Mouse (Mus musculus): ENCODE data around the gene Mmgt2. TPM values are rescaled to one million over a fixed set of nuclear protein-coding genes. Genes with fewer than 3 reads are reported as not detected.

The Mmgt2 gene
- polyA plus RNA-seq, 1 experiment from 2014 or later, result 20.6 TPM

DNA sequence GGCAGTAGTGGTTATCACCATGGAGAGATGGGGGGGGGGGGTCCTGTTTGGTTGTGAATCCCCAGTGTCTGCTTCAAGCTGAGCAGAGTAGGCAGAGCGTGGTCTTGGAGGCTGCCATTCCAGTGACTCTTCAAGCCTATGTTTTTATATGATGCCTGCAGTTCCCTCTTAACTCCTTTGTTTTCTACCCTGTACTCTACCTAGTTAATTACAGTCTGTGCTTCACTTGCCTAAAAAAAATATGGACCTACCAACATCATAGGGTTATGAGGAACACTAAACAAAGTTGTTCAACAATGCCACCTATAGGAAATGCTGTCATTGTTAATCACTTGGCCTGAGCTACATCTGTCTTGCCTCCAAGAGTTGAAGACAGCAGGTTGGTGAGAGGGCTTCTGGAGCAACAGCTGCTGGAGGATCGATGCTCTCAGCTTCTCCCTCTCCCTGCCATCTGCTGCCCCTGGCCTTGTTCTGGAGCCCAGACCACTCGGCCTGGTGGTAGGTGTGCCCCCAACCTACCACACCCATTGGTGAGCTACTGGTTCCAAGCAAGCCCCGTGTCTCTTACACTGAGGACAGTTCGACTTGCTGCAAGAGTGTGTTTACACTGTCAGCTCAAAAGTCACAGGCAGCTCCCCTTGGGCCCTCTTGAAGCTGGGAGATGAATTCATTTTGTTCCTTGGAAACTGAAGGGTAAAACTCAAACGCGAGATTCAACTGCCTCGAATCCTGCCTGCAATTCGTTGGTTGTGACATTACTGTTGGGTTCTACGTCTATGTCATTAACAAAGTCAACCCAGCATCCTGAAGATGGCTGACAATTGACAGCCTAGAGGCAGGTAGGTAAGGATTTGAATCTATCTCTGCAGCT, 41.9 kb upstream of the Mmgt2 start:
- Histone ChIP-seq H3K4me3 (ENCODE audit: low read depth, low read length) (no peak overlapping the region), H3K4me2 (ENCODE audit: low read length) (no peak overlapping the region), H3K9me3 (replicated peaks; ENCODE audit: control insufficient read depth, low read length, poor library complexity, severe bottlenecking) (no peaks in the 10 kb centered on the region), H3K36me3 (ENCODE audit: control insufficient read depth, insufficient read depth, low read length) (peaks cover 18% of the 10 kb centered on the region), H3K4me1 (ENCODE audit: control insufficient read depth, insufficient read depth, low read length) (peaks cover 37% of the 10 kb centered on the region), H3K9ac (ENCODE audit: low read depth, low read length) (peak overlapping the region; percentile 36), H3K27ac (ENCODE audit: low read length) (0 out of 2 replicates have a peak overlapping the region, but pooled peaks have one; percentile 5), H3K27me3 (ENCODE audit: control insufficient read depth, insufficient read depth, low read depth, low read length) (no peaks in the 10 kb centered on the region)
- no peak for ATAC-seq
- 63% methylated on average over 10 of the region's 10 CpGs for WGBS

- H3K4me3 ChIP-seq (ENCODE audit: low read depth, low read length), result no peak overlapping the region
- 59% methylated on average over 10 of the region's 10 CpGs for WGBS
- H3K27ac ChIP-seq (ENCODE audit: low read length), result no peak overlapping the region
- no peaks in the 10 kb centered on the region for H3K9me3 ChIP-seq (replicated peaks; ENCODE audit: control insufficient read depth, low read length, poor library complexity, severe bottlenecking)
- no peak for ATAC-seq
- H3K36me3 ChIP-seq (ENCODE audit: control insufficient read depth, insufficient read depth, low read length), result peaks cover 18% of the 10 kb centered on the region
- H3K27me3 ChIP-seq (ENCODE audit: control insufficient read depth, insufficient read depth, low read depth, low read length), result no peaks in the 10 kb centered on the region
- no peak overlapping the region for H3K9ac ChIP-seq (ENCODE audit: low read depth, low read length)
- H3K4me1 ChIP-seq (ENCODE audit: control insufficient read depth, insufficient read depth, low read length), result peaks cover 37% of the 10 kb centered on the region
- no peak overlapping the region for H3K4me2 ChIP-seq (ENCODE audit: low read length)
Observed at GRCm38 (mm10) chr11:62607170-62607951, 41.1 kb upstream of the Mmgt2 start.

- no peaks in the 10 kb centered on the region for H3K9me3 ChIP-seq (replicated peaks; ENCODE audit: control insufficient read depth, low read length, poor library complexity, severe bottlenecking)
- ATAC-seq, result no peak
- H3K9ac ChIP-seq (ENCODE audit: low read depth, low read length), result no peak overlapping the region
- H3K4me3 ChIP-seq (ENCODE audit: low read depth, low read length), result no peak overlapping the region
- H3K36me3 ChIP-seq (ENCODE audit: control insufficient read depth, insufficient read depth, low read length), result peaks cover 18% of the 10 kb centered on the region
- H3K4me1 ChIP-seq (ENCODE audit: control insufficient read depth, insufficient read depth, low read length), result peaks cover 42% of the 10 kb centered on the region
- no peak overlapping the region for H3K27ac ChIP-seq (ENCODE audit: low read length)
- WGBS, result 100% methylated on average over 1 of the region's 1 CpGs
- no peaks in the 10 kb centered on the region for H3K27me3 ChIP-seq (ENCODE audit: control insufficient read depth, insufficient read depth, low read depth, low read length)
- no peak overlapping the region for H3K4me2 ChIP-seq (ENCODE audit: low read length)
Observed at GRCm38 (mm10) chr11:62607952-62608201, 40.6 kb upstream of the Mmgt2 start.

DNA sequence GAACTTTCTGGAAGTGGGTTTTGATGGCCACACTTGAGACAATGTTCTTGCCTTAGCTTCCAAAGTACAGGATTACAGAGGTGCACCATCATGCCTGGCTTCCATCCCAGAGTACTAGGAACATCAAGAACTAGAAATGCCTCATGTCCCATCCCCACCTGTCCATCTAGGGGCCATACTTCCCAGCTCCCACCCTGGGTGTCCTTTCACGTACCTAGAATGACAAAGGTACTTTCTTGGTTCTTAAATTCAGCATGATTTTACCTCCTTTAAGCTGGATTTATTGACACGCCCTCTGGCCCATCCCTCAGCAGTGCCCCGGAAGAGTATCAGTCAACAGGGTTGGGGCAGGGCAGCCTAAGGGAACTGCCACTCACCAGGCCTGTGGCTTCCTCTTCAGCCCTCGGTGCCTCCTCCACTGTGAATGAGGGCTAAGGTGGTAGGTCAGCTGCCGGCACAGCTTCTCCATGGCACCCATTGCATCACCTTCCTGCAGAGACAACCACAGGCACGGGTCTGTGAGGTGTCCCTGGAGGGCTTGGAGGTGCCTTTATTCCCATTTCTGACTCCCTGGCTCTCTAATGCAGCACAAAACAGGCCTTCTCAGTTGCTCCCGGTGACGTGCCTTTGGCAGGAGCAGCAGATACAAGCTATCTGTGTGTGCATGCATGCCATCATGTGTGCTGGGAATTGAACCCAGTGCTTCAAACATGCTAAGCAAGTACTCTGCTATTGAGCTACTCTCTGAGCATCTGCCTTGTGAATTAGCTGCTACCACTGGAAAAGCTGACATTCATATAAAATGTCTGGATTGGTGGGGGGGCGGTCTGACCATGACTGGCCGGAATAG, 39.4 kb upstream of the Mmgt2 start:
- H3K4me1 ChIP-seq (ENCODE audit: control insufficient read depth, insufficient read depth, low read length), result peaks cover 41% of the 10 kb centered on the region
- ATAC-seq, result no peak

GRCm38 (mm10) chr11:62610304-62610703, 38.2 kb upstream of the Mmgt2 start:
- WGBS, result 82% methylated on average over 6 of the region's 6 CpGs
- Histone ChIP-seq H3K9ac (ENCODE audit: low read depth, low read length) (no peak overlapping the region), H3K9me3 (replicated peaks; ENCODE audit: control insufficient read depth, low read length, poor library complexity, severe bottlenecking) (no peaks in the 10 kb centered on the region), H3K27me3 (ENCODE audit: control insufficient read depth, insufficient read depth, low read depth, low read length) (no peaks in the 10 kb centered on the region), H3K4me2 (ENCODE audit: low read length) (no peak overlapping the region), H3K4me1 (ENCODE audit: control insufficient read depth, insufficient read depth, low read length) (peaks cover 40% of the 10 kb centered on the region), H3K4me3 (ENCODE audit: low read depth, low read length) (no peak overlapping the region), H3K36me3 (ENCODE audit: control insufficient read depth, insufficient read depth, low read length) (peaks cover 10% of the 10 kb centered on the region), H3K27ac (ENCODE audit: low read length) (no peak overlapping the region)
- no peak for ATAC-seq

More for the DNA sequence above, 39.4 kb upstream of the Mmgt2 start:
- Histone ChIP-seq H3K4me3 (ENCODE audit: low read depth, low read length) (no peak overlapping the region), H3K4me2 (ENCODE audit: low read length) (no peak overlapping the region), H3K27ac (ENCODE audit: low read length) (no peak overlapping the region), H3K9ac (ENCODE audit: low read depth, low read length) (no peak overlapping the region), H3K36me3 (ENCODE audit: control insufficient read depth, insufficient read depth, low read length) (peaks cover 18% of the 10 kb centered on the region), H3K27me3 (ENCODE audit: control insufficient read depth, insufficient read depth, low read depth, low read length) (no peaks in the 10 kb centered on the region), H3K9me3 (replicated peaks; ENCODE audit: control insufficient read depth, low read length, poor library complexity, severe bottlenecking) (no peaks in the 10 kb centered on the region)
- 86% methylated on average over 10 of the region's 10 CpGs for WGBS

GRCm38 (mm10) chr11:62612604-62613003, 35.9 kb upstream of the Mmgt2 start:
- peak overlapping the region; percentile 52 for H3K4me2 ChIP-seq (ENCODE audit: low read length)
- no peak overlapping the region for H3K4me3 ChIP-seq (ENCODE audit: low read depth, low read length)
- H3K27ac ChIP-seq (ENCODE audit: low read length), result peak overlapping the region; percentile 90
- no peaks in the 10 kb centered on the region for H3K27me3 ChIP-seq (ENCODE audit: control insufficient read depth, insufficient read depth, low read depth, low read length)
- H3K36me3 ChIP-seq (ENCODE audit: control insufficient read depth, insufficient read depth, low read length), result 0 out of 2 replicates have a peak, but pooled peaks cover under 1% of the 10 kb centered on the region
- 47% methylated on average over 10 of the region's 10 CpGs for WGBS
- H3K9ac ChIP-seq (ENCODE audit: low read depth, low read length), result peak overlapping the region; percentile 47; the same call in 1 of the 2 replicates
- ATAC-seq, result 0 out of 2 replicates have a peak, but pooled peaks have one; percentile 1
- no peaks in the 10 kb centered on the region for H3K9me3 ChIP-seq (replicated peaks; ENCODE audit: control insufficient read depth, low read length, poor library complexity, severe bottlenecking)
- peaks cover 23% of the 10 kb centered on the region for H3K4me1 ChIP-seq (ENCODE audit: control insufficient read depth, insufficient read depth, low read length)

DNA sequence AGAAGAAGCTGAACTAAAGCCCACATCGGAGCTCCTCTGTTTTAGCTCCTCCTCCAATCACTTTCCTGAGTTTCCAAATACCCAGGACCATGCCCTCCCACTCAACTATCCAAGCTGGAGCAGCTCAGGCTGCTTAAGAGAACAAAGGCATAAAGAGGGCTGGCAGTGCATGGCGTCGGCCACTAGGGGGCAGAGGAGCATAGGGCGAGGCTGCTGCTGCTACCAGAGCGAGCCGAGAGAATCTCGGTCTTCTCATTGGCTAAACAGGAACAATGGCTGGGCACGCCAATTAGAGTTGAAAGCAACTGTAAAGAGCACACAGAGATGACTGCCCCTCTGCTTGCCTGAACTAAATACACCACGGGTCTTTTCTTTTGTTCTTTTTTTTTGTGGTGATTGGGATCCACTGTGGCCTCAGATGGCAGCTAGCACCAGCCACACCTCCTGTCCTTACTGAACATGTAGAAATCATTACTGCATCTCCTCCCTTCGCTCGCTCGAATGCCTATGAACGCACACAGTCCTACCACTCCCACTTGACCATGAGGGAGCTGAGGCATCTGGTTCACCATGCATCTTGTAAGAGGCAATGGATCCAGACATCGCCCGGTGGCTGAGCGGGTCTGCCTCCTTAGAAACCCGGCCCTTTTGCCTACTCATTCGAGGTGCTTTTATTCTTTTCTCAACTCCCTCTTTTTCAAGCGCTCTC, 34.7 kb upstream of the Mmgt2 start:
- Histone ChIP-seq H3K27ac (ENCODE audit: low read length) (peak overlapping the region; percentile 90), H3K9me3 (replicated peaks; ENCODE audit: control insufficient read depth, low read length, poor library complexity, severe bottlenecking) (no peaks in the 10 kb centered on the region), H3K4me1 (ENCODE audit: control insufficient read depth, insufficient read depth, low read length) (peaks cover 23% of the 10 kb centered on the region), H3K4me3 (ENCODE audit: low read depth, low read length) (peak overlapping the region; percentile 21), H3K27me3 (ENCODE audit: control insufficient read depth, insufficient read depth, low read depth, low read length) (no peaks in the 10 kb centered on the region), H3K4me2 (ENCODE audit: low read length) (peak overlapping the region; percentile 52), H3K36me3 (ENCODE audit: control insufficient read depth, insufficient read depth, low read length) (0 out of 2 replicates have a peak, but pooled peaks cover 2% of the 10 kb centered on the region), H3K9ac (ENCODE audit: low read depth, low read length) (peak overlapping the region; percentile 60)
- peak; percentile 96 for ATAC-seq
- 2% methylated on average over 19 of the region's 19 CpGs for WGBS

GRCm38 (mm10) chr11:62614876-62615410, 33.5 kb upstream of the Mmgt2 start:
- H3K9me3 ChIP-seq (replicated peaks; ENCODE audit: control insufficient read depth, low read length, poor library complexity, severe bottlenecking), result no peaks in the 10 kb centered on the region
- no peak overlapping the region for H3K4me2 ChIP-seq (ENCODE audit: low read length)
- ATAC-seq, result no peak
- no peak overlapping the region for H3K4me3 ChIP-seq (ENCODE audit: low read depth, low read length)
- H3K36me3 ChIP-seq (ENCODE audit: control insufficient read depth, insufficient read depth, low read length), result 0 out of 2 replicates have a peak, but pooled peaks cover 2% of the 10 kb centered on the region
- peak overlapping the region; percentile 90 for H3K27ac ChIP-seq (ENCODE audit: low read length)
- H3K4me1 ChIP-seq (ENCODE audit: control insufficient read depth, insufficient read depth, low read length), result peaks cover 23% of the 10 kb centered on the region
- peak overlapping the region; percentile 47 for H3K9ac ChIP-seq (ENCODE audit: low read depth, low read length)
- no peaks in the 10 kb centered on the region for H3K27me3 ChIP-seq (ENCODE audit: control insufficient read depth, insufficient read depth, low read depth, low read length)
- WGBS, result 74% methylated on average over 8 of the region's 8 CpGs

Data from midbrain, embryonic 16.5 days (tissue).